Mouse (Mus musculus) megakaryocyte, embryonic 14.5 days (primary cell): Measurements from ENCODE around the gene Chmp2a.

Experiments used
- FLI1 ChIP-seq: IDR thresholded peaks from 2 replicates; pipeline ENCODE4 v1.6.1; 2012; ENCODE audit warnings: low read length, inconsistent platforms, mixed read lengths
- GATA1 ChIP-seq: IDR thresholded peaks from 3 replicates; pipeline ENCODE4 v1.6.1; 2012; ENCODE audit warnings: mixed read lengths, low read length, inconsistent platforms, borderline replicate concordance

GRCm38 (mm10) chr7:12993148-12993547, 41.5 kb downstream of the Chmp2a start:
- TF ChIP-seq GATA1 (no peak), FLI1 (no peak)
